Comparison of ENCODE assay signal across 14 mouse cellular contexts in the genomic region with DNA sequence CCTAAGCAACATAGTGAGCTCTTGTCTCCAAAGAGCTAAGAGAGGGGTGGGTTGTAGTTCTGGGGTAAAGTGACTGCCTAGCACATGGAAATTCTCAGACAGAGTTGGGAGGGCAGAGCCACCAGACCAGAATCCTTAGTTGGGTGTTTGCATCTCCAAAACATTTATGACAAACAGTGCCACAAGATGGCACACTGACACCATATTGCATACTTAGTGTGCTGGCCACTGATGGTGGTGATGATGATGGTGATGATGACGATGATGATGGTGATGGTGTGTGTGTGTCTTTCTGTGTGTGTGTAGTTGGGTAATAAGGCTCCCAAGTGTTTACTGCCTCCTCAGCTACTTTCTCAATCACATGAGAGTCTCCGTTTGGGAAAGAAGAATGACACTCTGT. TPM values are rescaled to one million over a fixed set of nuclear protein-coding genes. Genes with fewer than 3 reads are reported as not detected.
DNase-seq lines count a peak whose midpoint lies in the region; ATAC-seq and TF ChIP-seq lines count a peak whose summit lies in the region.
"Had no signal": no experiment of that assay in that cellular context is flagged by ENCODE, and none has a peak within 500 bp of the region (broad histone marks: within the 10 kb centered on the region; RNA-seq: fewer than 3 reads in every experiment).

No protein-coding gene starts in this region.

- WGBS in forebrain, embryonic 11.5 days = 76% methylated on average over 2 of the region's 2 CpGs
- 64% methylated on average over 2 of the region's 2 CpGs for WGBS in forebrain, embryonic 15.5 days
- whole genome bisulfite sequencing in kidney, adult 2 months = 63% methylated on average over 2 of the region's 2 CpGs

- no peaks in the 10 kb centered on the region for H3K9me3 ChIP-seq in forebrain, embryonic 11.5 days (ENCODE audit: control insufficient read depth, low read length)
- no peaks in the 10 kb centered on the region for H3K9me3 ChIP-seq in forebrain, embryonic 15.5 days
- H3K9me3 ChIP-seq: embryonic facial prominence, embryonic 15.5 days; limb, embryonic 13.5 days; midbrain, embryonic 12.5 days had no signal

- no peaks in the 10 kb centered on the region; the same call in 1 of the 2 replicates for H3K4me1 ChIP-seq in forebrain, embryonic 11.5 days (replicated peaks; ENCODE audit: control insufficient read depth, insufficient read depth, low read length)
- peaks cover 9% of the 10 kb centered on the region for H3K4me1 ChIP-seq in forebrain, embryonic 15.5 days
- peaks cover 7% of the 10 kb centered on the region; the same call in 1 of the 2 replicates for H3K4me1 ChIP-seq in kidney, adult 2 months (ENCODE audit: control insufficient read depth, insufficient read depth, low read length)

- no peaks in the 10 kb centered on the region for H3K27me3 ChIP-seq in forebrain, embryonic 11.5 days (ENCODE audit: control insufficient read depth, insufficient read depth, low read length)
- H3K27me3 ChIP-seq in forebrain, embryonic 15.5 days = no peaks in the 10 kb centered on the region
- H3K27me3 ChIP-seq in kidney, adult 2 months (replicated peaks; ENCODE audit: control insufficient read depth, insufficient read depth, low read length) = no peaks in the 10 kb centered on the region
- H3K27me3 ChIP-seq: embryonic facial prominence, embryonic 15.5 days; limb, embryonic 13.5 days; midbrain, embryonic 12.5 days had no signal

- TF ChIP-seq CTCF in kidney, adult 2 months (conservative IDR thresholded peaks at IDR 0.05; ENCODE audit: insufficient read depth, insufficient read length, low read depth, low read length) = peak; percentile 31

- no peak overlapping the region for H3K4me3 ChIP-seq in forebrain, embryonic 11.5 days (ENCODE audit: low read depth, low read length)
- no peak overlapping the region for H3K4me3 ChIP-seq in forebrain, embryonic 15.5 days
- no peak overlapping the region for H3K4me3 ChIP-seq in kidney, adult 2 months (ENCODE audit: insufficient read depth, low read depth, low read length)
- H3K4me3 ChIP-seq: embryonic facial prominence, embryonic 15.5 days; limb, embryonic 13.5 days; midbrain, embryonic 12.5 days had no signal

- H3K36me3 ChIP-seq in forebrain, embryonic 11.5 days (ENCODE audit: control insufficient read depth, insufficient read depth, low read length) = no peaks in the 10 kb centered on the region
- no peaks in the 10 kb centered on the region for H3K36me3 ChIP-seq in forebrain, embryonic 15.5 days
- no peaks in the 10 kb centered on the region for H3K36me3 ChIP-seq in kidney, adult 2 months (ENCODE audit: control insufficient read depth, insufficient read depth, low read length)
- H3K36me3 ChIP-seq: embryonic facial prominence, embryonic 15.5 days; limb, embryonic 13.5 days; midbrain, embryonic 12.5 days had no signal

- H3K9ac ChIP-seq in forebrain, embryonic 11.5 days (ENCODE audit: low read length) = no peak overlapping the region
- H3K9ac ChIP-seq in forebrain, embryonic 15.5 days (replicated peaks) = no peak overlapping the region
- H3K9ac ChIP-seq: embryonic facial prominence, embryonic 15.5 days; limb, embryonic 13.5 days; midbrain, embryonic 12.5 days had no signal

- H3K27ac ChIP-seq in forebrain, embryonic 11.5 days (ENCODE audit: low read depth, low read length) = no peak overlapping the region
- H3K27ac ChIP-seq in forebrain, embryonic 15.5 days (replicated peaks) = no peak overlapping the region
- peak overlapping the region; percentile 65; the same call in 1 of the 2 replicates for H3K27ac ChIP-seq in kidney, adult 2 months (ENCODE audit: insufficient read depth, low read depth, low read length)
- H3K27ac ChIP-seq: embryonic facial prominence, embryonic 15.5 days; limb, embryonic 13.5 days; midbrain, embryonic 12.5 days had no signal

- DNase-seq in forebrain, embryonic 11.5 days (ENCODE audit: low spot score) = peak; percentile 25
- DNase-seq in kidney, adult 2 months = no peak
- DNase-seq in kidney, adult 11 months = no peak
- DNase-seq in right cerebral cortex, adult 2 months (ENCODE audit: low spot score in 2 of 2) = peak; percentile 46 to 47
- DNase-seq in right cerebral cortex, adult 18-20 months = no peak
- DNase-seq in spleen, adult 12 weeks (ENCODE audit: low spot score) = no peak
- DNase-seq in left cerebral cortex, postnatal 25 days (ENCODE audit: low spot score in 2 of 2) = no peak
- DNase-seq: gastrocnemius, postnatal 36 days; layer of hippocampus, adult 9-11 months had no signal

- TF ChIP-seq POLR2A in kidney, adult 2 months (IDR thresholded peaks at IDR 0.05; ENCODE audit: low read depth, low read length) = no peak

- intact Hi-C loops in left cerebral cortex, postnatal 25 days (cut with DNase I) = no loop called here

- ATAC-seq in forebrain, embryonic 11.5 days (replicated peaks; ENCODE audit: low FRiP score) = no peak
- ATAC-seq in forebrain, embryonic 15.5 days (replicated peaks) = no peak
- ATAC-seq: activated CD4-positive, CD25-positive, alpha-beta regulatory T cell, adult 4 months had no signal

- H3K4me2 ChIP-seq in forebrain, embryonic 11.5 days (ENCODE audit: low read depth, low read length, severe bottlenecking) = no peak overlapping the region
- no peak overlapping the region for H3K4me2 ChIP-seq in forebrain, embryonic 15.5 days (replicated peaks)
- H3K4me2 ChIP-seq: embryonic facial prominence, embryonic 15.5 days; limb, embryonic 13.5 days; midbrain, embryonic 12.5 days had no signal

RNA-seq across cellular contexts. Expression of a gene that starts 54.0 kb away (rescaled TPM):
- 2.6 and 3.5 TPM in 2 replicates for polyA plus RNA-seq in forebrain, embryonic 11.5 days (2014; fragmentation: Nextera tagmentation; extraction: Ambion mirVana)
- 12.5 and 12.7 TPM in 2 replicates for polyA plus RNA-seq in forebrain, embryonic 15.5 days (2015; fragmentation: Nextera tagmentation; extraction: Ambion mirVana)
- 1.0 and 1.1 TPM in 2 replicates for polyA plus RNA-seq in kidney, adult 2 months (2012; rRNA removed)
- 100 to 1,000 TPM; 168 to 178 TPM for total RNA-seq in left cerebral cortex, postnatal 25 days (2021)

Comparison
In these comparisons a context has a peak if more than half of its experiments do, and no peak if none do; other contexts are left out.
1. DNase-seq: peak in forebrain, embryonic 11.5 days (single experiment) and right cerebral cortex, adult 2 months (2 of 2); none in kidney, adult 2 months (single experiment), kidney, adult 11 months (single experiment), right cerebral cortex, adult 18-20 months (single experiment), spleen, adult 12 weeks (single experiment) and left cerebral cortex, postnatal 25 days (0 of 2).